Comparison of ENCODE assay signal across 9 mouse cellular contexts in genomic region chr6:22047101-22047500, GRCm38 (mm10).
"Had no signal": no experiment of that assay in that cellular context is flagged by ENCODE, and none has a peak within 500 bp of the region (broad histone marks: within the 10 kb centered on the region; RNA-seq: fewer than 3 reads in every experiment).

No protein-coding gene starts in this region.

- DNase-seq: lung, embryonic 14.5 days; lung, postnatal 10 days; thymus, postnatal 4 days had no signal

- H3K4me3 ChIP-seq: limb, embryonic 15.5 days; liver, embryonic 12.5 days; midbrain, embryonic 12.5 days; myocyte; neural tube, embryonic 15.5 days had no signal

- H3K27ac ChIP-seq: limb, embryonic 15.5 days; liver, embryonic 12.5 days; midbrain, embryonic 12.5 days; neural tube, embryonic 15.5 days; stomach, postnatal 0 days had no signal

- H3K4me2 ChIP-seq: limb, embryonic 15.5 days; liver, embryonic 12.5 days; lung, embryonic 14.5 days; midbrain, embryonic 12.5 days; neural tube, embryonic 15.5 days had no signal

- H3K36me3 ChIP-seq: limb, embryonic 15.5 days; liver, embryonic 12.5 days; midbrain, embryonic 12.5 days; neural tube, embryonic 15.5 days had no signal

- H3K9ac ChIP-seq: limb, embryonic 15.5 days; liver, embryonic 12.5 days; lung, embryonic 14.5 days; midbrain, embryonic 12.5 days; neural tube, embryonic 15.5 days had no signal

- H3K4me1 ChIP-seq: limb, embryonic 15.5 days; liver, embryonic 12.5 days; midbrain, embryonic 12.5 days; neural tube, embryonic 15.5 days had no signal

- ATAC-seq: liver, embryonic 12.5 days had no signal

- H3K9me3 ChIP-seq: limb, embryonic 15.5 days; liver, embryonic 12.5 days; midbrain, embryonic 12.5 days; neural tube, embryonic 15.5 days had no signal

- H3K27me3 ChIP-seq: limb, embryonic 15.5 days; liver, embryonic 12.5 days; midbrain, embryonic 12.5 days; neural tube, embryonic 15.5 days had no signal
